Mouse (Mus musculus) forebrain, embryonic 14.5 days (tissue): Measurements from ENCODE around the gene Prickle2. TPM values are rescaled to one million over a fixed set of nuclear protein-coding genes. Genes with fewer than 3 reads are reported as not detected.

Experiments
- ATAC-seq: fragments of 200-750 bp; cut with Nextera tagmentation; 2 replicates; pipeline ENCODE4 v1.8.0; 2017; ENCODE audit warnings: mild to moderate bottlenecking, moderate library complexity
- DNase-seq: peaks from one replicate; pipeline ENCODE4 v3.0.0-alpha.2; 2015; ENCODE audit warnings: low spot score
- H3K27ac ChIP-seq: fragments of 300-500 bp; sonication (generic); 2 replicates; pipeline ENCODE4 v1.5.1; 2014; ENCODE audit warnings: low read depth, mild to moderate bottlenecking, control low read depth, low read length, moderate library complexity
- H3K27me3 ChIP-seq: fragments of 300-500 bp; sonication (generic); replicated peaks from 2 replicates; pipeline ENCODE4 v1.6.1; 2014; ENCODE audit warnings: low read length, control low read depth, mixed read lengths; ENCODE audit not compliant: control insufficient read depth, insufficient read depth
- H3K36me3 ChIP-seq: fragments of 300-500 bp; sonication (generic); 2 replicates; pipeline ENCODE4 v1.6.1; 2014; ENCODE audit warnings: low read length, control low read depth; ENCODE audit not compliant: control insufficient read depth, insufficient read depth
- H3K4me1 ChIP-seq: fragments of 300-500 bp; sonication (generic); 2 replicates; pipeline ENCODE4 v1.6.1; 2014; ENCODE audit warnings: antibody characterized with exemption, low read length, control low read depth; ENCODE audit not compliant: control insufficient read depth, insufficient read depth
- H3K4me2 ChIP-seq: fragments of 300-500 bp; sonication (generic); 2 replicates; pipeline ENCODE4 v1.6.1; 2014; ENCODE audit warnings: mild to moderate bottlenecking, control low read depth, low read length
- H3K4me3 ChIP-seq: fragments of 300-500 bp; sonication (generic); 2 replicates; pipeline ENCODE4 v1.5.1; 2014; ENCODE audit warnings: low read depth, low read length, control low read depth
- H3K9ac ChIP-seq: fragments of 300-500 bp; sonication (generic); 2 replicates; pipeline ENCODE4 v1.6.1; 2014; ENCODE audit warnings: mild to moderate bottlenecking, low read length, control low read depth, moderate library complexity
- H3K9me3 ChIP-seq: fragments of 300-500 bp; sonication (generic); replicated peaks from 2 replicates; pipeline ENCODE4 v1.6.1; 2016; ENCODE audit warnings: low read length, control low read depth, mixed read lengths; ENCODE audit not compliant: control insufficient read depth
- WGBS: fragments of 180-500 bp; shearing (Covaris S2); extraction: QIAGEN DNeasy Blood & Tissue Kit; methylation state at CpG from one replicate; pipeline ENCODE4 v1.1.7; 2014; 5-methylcytosine and 5-hydroxymethylcytosine counted together
- polyA plus RNA-seq: library from polyadenylated mRNA; unstranded; fragments of >200 nt; fragmentation: Nextera tagmentation; extraction: Ambion mirVana; gene quantifications from 2 replicates; pipeline ENCODE4 v1.2.1, GENCODE M21; 2014

The Prickle2 gene
- polyA plus RNA-seq, 1 experiment from 2014 or later, result 5.5 TPM

GRCm38 (mm10) chr6:92625923-92626322 is 80.0 kb downstream of the Prickle2 start:
- no peak for ATAC-seq
- DNase-seq, result peak; percentile 6

GRCm38 (mm10) chr6:92624306-92624705 is 81.6 kb downstream of the Prickle2 start:
- no peaks in the 10 kb centered on the region for H3K36me3 ChIP-seq
- no peak overlapping the region for H3K4me3 ChIP-seq
- no peak overlapping the region for H3K9ac ChIP-seq
- 73% methylated on average over 6 of the region's 6 CpGs for WGBS
- no peaks in the 10 kb centered on the region for H3K4me1 ChIP-seq
- H3K9me3 ChIP-seq, result no peaks in the 10 kb centered on the region
- no peak for DNase-seq
- H3K4me2 ChIP-seq, result no peak overlapping the region
- ATAC-seq, result no peak
- no peaks in the 10 kb centered on the region for H3K27me3 ChIP-seq
- no peak overlapping the region for H3K27ac ChIP-seq

More at GRCm38 (mm10) chr6:92625923-92626322, 80.0 kb downstream of the Prickle2 start:
- no peaks in the 10 kb centered on the region for H3K9me3 ChIP-seq
- no peak overlapping the region for H3K4me2 ChIP-seq
- no peak overlapping the region for H3K9ac ChIP-seq
- no peak overlapping the region for H3K4me3 ChIP-seq
- no peaks in the 10 kb centered on the region for H3K27me3 ChIP-seq
- no peaks in the 10 kb centered on the region for H3K36me3 ChIP-seq
- 94% methylated on average over 1 of the region's 1 CpGs for WGBS
- H3K4me1 ChIP-seq, result no peaks in the 10 kb centered on the region
- no peak overlapping the region for H3K27ac ChIP-seq

DNA sequence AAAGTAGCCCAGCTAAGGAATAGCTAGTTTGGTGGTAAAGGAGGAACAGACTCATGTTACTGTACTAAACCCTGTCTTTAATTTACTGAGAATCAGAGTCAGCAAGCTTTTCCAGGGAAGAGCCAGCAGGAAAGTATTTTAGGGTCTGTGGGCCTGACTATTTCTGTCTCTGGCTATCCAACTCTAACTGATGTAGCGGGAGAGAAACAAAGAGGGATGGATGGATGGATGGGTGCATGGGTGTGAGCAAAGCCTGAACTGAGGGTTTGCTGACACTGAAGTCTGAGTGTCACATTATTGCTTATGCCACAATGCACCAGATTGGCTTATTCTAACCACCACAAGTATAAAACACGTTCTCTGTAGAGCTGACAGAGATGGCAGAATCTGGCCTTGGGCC is 88.8 kb downstream of the Prickle2 start:
- Histone ChIP-seq H3K4me2 (no peak overlapping the region), H3K27me3 (no peaks in the 10 kb centered on the region), H3K9me3 (0 out of 2 replicates have a peak, but pooled peaks cover 3% of the 10 kb centered on the region), H3K9ac (no peak overlapping the region), H3K4me3 (no peak overlapping the region), H3K27ac (no peak overlapping the region), H3K4me1 (no peaks in the 10 kb centered on the region), H3K36me3 (no peaks in the 10 kb centered on the region)
- DNase-seq, result no peak
- no peak for ATAC-seq
- WGBS, result 76% methylated on average over 2 of the region's 2 CpGs

- no peaks in the 10 kb centered on the region for H3K4me1 ChIP-seq
- H3K27me3 ChIP-seq, result no peaks in the 10 kb centered on the region
- no peak overlapping the region for H3K27ac ChIP-seq
- no peak for DNase-seq
- no peak overlapping the region for H3K4me3 ChIP-seq
- no peak overlapping the region for H3K4me2 ChIP-seq
- no peaks in the 10 kb centered on the region for H3K36me3 ChIP-seq
- 0 out of 2 replicates have a peak, but pooled peaks cover 3% of the 10 kb centered on the region for H3K9me3 ChIP-seq
- WGBS, result 89% methylated on average over 3 of the region's 3 CpGs
- H3K9ac ChIP-seq, result no peak overlapping the region
- ATAC-seq, result no peak
These were observed 91.2 kb downstream of the Prickle2 start for GRCm38 (mm10) chr6:92614771-92615170.

GRCm38 (mm10) chr6:92612151-92612769 is 93.7 kb downstream of the Prickle2 start:
- WGBS, result 47% methylated on average over 2 of the region's 2 CpGs
- Histone ChIP-seq H3K36me3 (no peaks in the 10 kb centered on the region), H3K9ac (no peak overlapping the region), H3K4me1 (no peaks in the 10 kb centered on the region), H3K27ac (no peak overlapping the region), H3K4me2 (no peak overlapping the region), H3K9me3 (no peaks in the 10 kb centered on the region), H3K4me3 (no peak overlapping the region), H3K27me3 (no peaks in the 10 kb centered on the region)
- ATAC-seq, result no peak
- DNase-seq, result no peak

GRCm38 (mm10) chr6:92609682-92610235 is 96.2 kb downstream of the Prickle2 start:
- H3K9me3 ChIP-seq, result no peaks in the 10 kb centered on the region
- no peak overlapping the region for H3K4me2 ChIP-seq
- no peaks in the 10 kb centered on the region for H3K4me1 ChIP-seq
- H3K27me3 ChIP-seq, result no peaks in the 10 kb centered on the region
- no peak overlapping the region for H3K4me3 ChIP-seq
- no peaks in the 10 kb centered on the region for H3K36me3 ChIP-seq
- 67% methylated on average over 9 of the region's 9 CpGs for WGBS
- peak; percentile 55; the same call in 1 of the 2 replicates for ATAC-seq
- peak; percentile 59 for DNase-seq
- H3K27ac ChIP-seq, result no peak overlapping the region; the same call in 1 of the 2 replicates
- H3K9ac ChIP-seq, result no peak overlapping the region

- Histone ChIP-seq H3K4me1 (no peaks in the 10 kb centered on the region), H3K36me3 (no peaks in the 10 kb centered on the region), H3K4me3 (no peak overlapping the region), H3K27me3 (no peaks in the 10 kb centered on the region), H3K4me2 (no peak overlapping the region), H3K9ac (no peak overlapping the region), H3K27ac (no peak overlapping the region), H3K9me3 (no peaks in the 10 kb centered on the region)
- ATAC-seq (no peak), DNase-seq (no peak)
- 80% methylated on average over 3 of the region's 3 CpGs for WGBS
These were observed 96.9 kb downstream of the Prickle2 start for GRCm38 (mm10) chr6:92609078-92609477.

DNA sequence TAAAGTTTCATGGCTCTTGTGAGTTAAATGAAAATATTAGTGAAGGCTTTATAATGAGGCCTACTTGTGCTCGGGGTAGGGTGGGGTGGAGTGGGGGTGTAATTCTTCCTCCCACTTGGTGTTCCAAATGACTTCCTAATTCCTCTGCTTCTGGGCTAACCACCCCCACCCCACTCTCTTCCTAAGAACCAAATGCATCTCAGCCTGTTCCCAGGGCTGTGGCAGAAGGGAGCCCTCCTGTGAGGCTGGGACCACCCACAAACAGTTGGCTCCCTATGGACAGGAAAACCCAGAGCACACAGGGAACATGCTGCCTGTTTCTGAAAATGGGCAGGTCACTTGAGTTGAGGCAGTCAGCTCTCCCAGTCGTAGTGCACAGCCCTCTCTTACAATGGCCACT is 100.8 kb downstream of the Prickle2 start:
- 44% methylated on average over 2 of the region's 2 CpGs for WGBS
- H3K9me3 ChIP-seq, result no peaks in the 10 kb centered on the region
- DNase-seq, result no peak
- H3K36me3 ChIP-seq, result no peaks in the 10 kb centered on the region
- H3K4me1 ChIP-seq, result no peaks in the 10 kb centered on the region
- no peak overlapping the region for H3K27ac ChIP-seq
- no peak overlapping the region for H3K4me3 ChIP-seq
- H3K27me3 ChIP-seq, result no peaks in the 10 kb centered on the region
- H3K9ac ChIP-seq, result no peak overlapping the region
- ATAC-seq, result no peak
- H3K4me2 ChIP-seq, result no peak overlapping the region

DNA sequence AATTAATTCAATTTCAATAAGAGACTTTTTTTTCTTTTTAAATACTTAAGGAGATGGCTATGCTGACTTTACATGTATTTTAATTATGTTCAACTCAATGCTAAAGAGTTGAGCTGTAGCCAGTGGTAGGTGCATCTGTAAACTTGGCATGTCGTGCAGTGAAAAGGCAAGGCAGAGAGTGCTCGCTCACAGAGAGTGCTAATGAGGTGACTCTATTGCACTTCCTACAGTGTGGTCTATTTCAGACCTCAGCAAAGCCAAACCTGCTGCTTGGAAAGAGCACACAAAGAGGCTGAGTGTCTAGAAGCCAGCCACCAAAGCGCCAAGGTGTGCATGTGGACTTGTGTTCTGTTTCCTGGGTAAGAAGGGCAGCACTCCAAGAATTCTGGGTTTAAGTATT is 109.6 kb downstream of the Prickle2 start:
- no peaks in the 10 kb centered on the region for H3K36me3 ChIP-seq
- DNase-seq, result peak; percentile 6
- no peak for ATAC-seq
- no peak overlapping the region for H3K4me2 ChIP-seq
- no peak overlapping the region for H3K4me3 ChIP-seq
- no peaks in the 10 kb centered on the region for H3K27me3 ChIP-seq
- H3K9me3 ChIP-seq, result no peaks in the 10 kb centered on the region
- H3K9ac ChIP-seq, result no peak overlapping the region
- WGBS, result 65% methylated on average over 3 of the region's 3 CpGs
- H3K4me1 ChIP-seq, result no peaks in the 10 kb centered on the region
- no peak overlapping the region for H3K27ac ChIP-seq
